Mouse (Mus musculus) lung, postnatal 36 days (tissue): Measurements from ENCODE around the gene Nfatc2.

Experiments used
- DNase-seq: peaks from one replicate; pipeline ENCODE4 v3.0.0; 2022; ENCODE audit warnings: mixed read lengths

Nfatc2 gene

GRCm38 (mm10) chr2:168429598-168429997 lies 171.9 kb downstream of the Nfatc2 start:
- peak; percentile 17 for DNase-seq

- no peak for DNase-seq
These were observed 173.0 kb downstream of the Nfatc2 start for GRCm38 (mm10) chr2:168428375-168428901.
